Mouse (Mus musculus) heart, embryonic 10.5 days (tissue): ENCODE data around the gene Rtp2. TPM values are rescaled to one million over a fixed set of nuclear protein-coding genes. Genes with fewer than 3 reads are reported as not detected.

ENCODE experiments used
- DNase-seq: peaks from one replicate; pipeline ENCODE4 v3.0.0-alpha.2; 2017; ENCODE audit warnings: low spot score
- H3K27ac ChIP-seq: fragments of 300-500 bp; sonication (generic); 2 replicates; pipeline ENCODE4 v1.5.1; 2016; ENCODE audit warnings: mild to moderate bottlenecking
- H3K27me3 ChIP-seq: fragments of 300-500 bp; sonication (generic); 2 replicates; pipeline ENCODE4 v1.6.1; 2016; ENCODE audit warnings: mild to moderate bottlenecking; ENCODE audit not compliant: poor library complexity, insufficient read depth, severe bottlenecking
- H3K36me3 ChIP-seq: fragments of 300-500 bp; sonication (generic); 2 replicates; pipeline ENCODE4 v1.6.1; 2016; ENCODE audit warnings: mild to moderate bottlenecking, moderate library complexity
- H3K4me1 ChIP-seq: fragments of 300-500 bp; sonication (generic); 2 replicates; pipeline ENCODE4 v1.6.1; 2016; ENCODE audit warnings: mild to moderate bottlenecking
- H3K4me3 ChIP-seq: fragments of 300-500 bp; sonication (generic); 2 replicates; pipeline ENCODE4 v1.5.1; 2016; ENCODE audit warnings: mild to moderate bottlenecking, moderate library complexity
- H3K9me3 ChIP-seq: fragments of 300-500 bp; sonication (generic); 2 replicates; pipeline ENCODE4 v1.6.1; 2016; ENCODE audit warnings: mild to moderate bottlenecking, moderate library complexity
- WGBS: fragments of 180-500 bp; shearing (Covaris S2); methylation state at CpG from one replicate; pipeline ENCODE4 v1.1.7; 2016; 5-methylcytosine and 5-hydroxymethylcytosine counted together
- polyA plus RNA-seq: library from polyadenylated mRNA; unstranded; fragments of >200 nt; fragmentation: Nextera tagmentation; extraction: Ambion mirVana; gene quantifications from 2 replicates; pipeline ENCODE4 v1.2.1, GENCODE M21; 2016

The Rtp2 gene
- polyA plus RNA-seq, 1 experiment from 2014 or later, result not detected

GRCm38 (mm10) chr16:23966066-23966465 lies 33.9 kb upstream of the Rtp2 start:
- Histone ChIP-seq H3K27ac (no peak overlapping the region), H3K4me1 (peaks cover 11% of the 10 kb centered on the region), H3K4me3 (no peak overlapping the region), H3K36me3 (no peaks in the 10 kb centered on the region), H3K9me3 (no peaks in the 10 kb centered on the region), H3K27me3 (no peaks in the 10 kb centered on the region)
- 84% methylated on average over 14 of the region's 14 CpGs for WGBS
- peak; percentile 73 for DNase-seq

GRCm38 (mm10) chr16:23964706-23965367 lies 32.6 kb upstream of the Rtp2 start:
- Histone ChIP-seq H3K27ac (no peak overlapping the region), H3K4me1 (peaks cover 6% of the 10 kb centered on the region; the same call in 1 of the 2 replicates), H3K27me3 (no peaks in the 10 kb centered on the region), H3K4me3 (no peak overlapping the region), H3K9me3 (no peaks in the 10 kb centered on the region), H3K36me3 (no peaks in the 10 kb centered on the region)
- peak; percentile 63 for DNase-seq
- WGBS, result 78% methylated on average over 14 of the region's 14 CpGs

GRCm38 (mm10) chr16:23963896-23964668 lies 31.9 kb upstream of the Rtp2 start:
- Histone ChIP-seq H3K27ac (no peak overlapping the region), H3K9me3 (no peaks in the 10 kb centered on the region), H3K4me1 (0 out of 2 replicates have a peak, but pooled peaks cover 3% of the 10 kb centered on the region), H3K36me3 (no peaks in the 10 kb centered on the region), H3K4me3 (no peak overlapping the region), H3K27me3 (no peaks in the 10 kb centered on the region)
- 74% methylated on average over 22 of the region's 22 CpGs for WGBS
- peak; percentile 54 for DNase-seq

GRCm38 (mm10) chr16:23962401-23962800 lies 30.2 kb upstream of the Rtp2 start:
- H3K27ac ChIP-seq, result no peak overlapping the region
- no peaks in the 10 kb centered on the region for H3K9me3 ChIP-seq
- no peak overlapping the region for H3K4me3 ChIP-seq
- 0 out of 2 replicates have a peak, but pooled peaks cover 3% of the 10 kb centered on the region for H3K4me1 ChIP-seq
- H3K27me3 ChIP-seq, result no peaks in the 10 kb centered on the region
- H3K36me3 ChIP-seq, result no peaks in the 10 kb centered on the region
- WGBS, result 79% methylated on average over 2 of the region's 2 CpGs
- peak; percentile 27 for DNase-seq

- Histone ChIP-seq H3K27ac (no peak overlapping the region), H3K27me3 (no peaks in the 10 kb centered on the region), H3K9me3 (no peaks in the 10 kb centered on the region), H3K4me1 (no peaks in the 10 kb centered on the region), H3K36me3 (no peaks in the 10 kb centered on the region), H3K4me3 (no peak overlapping the region)
- DNase-seq, result peak; percentile 36
Observed at GRCm38 (mm10) chr16:23958938-23959337, 26.7 kb upstream of the Rtp2 start.

GRCm38 (mm10) chr16:23953959-23954260 lies 21.7 kb upstream of the Rtp2 start:
- Histone ChIP-seq H3K4me1 (no peaks in the 10 kb centered on the region; the same call in 1 of the 2 replicates), H3K27ac (no peak overlapping the region), H3K27me3 (no peaks in the 10 kb centered on the region), H3K36me3 (no peaks in the 10 kb centered on the region), H3K4me3 (no peak overlapping the region), H3K9me3 (no peaks in the 10 kb centered on the region)
- WGBS, result 14% methylated on average over 1 of the region's 1 CpGs
- DNase-seq, result no peak

GRCm38 (mm10) chr16:23953189-23953958 lies 21.2 kb upstream of the Rtp2 start:
- H3K36me3 ChIP-seq, result no peaks in the 10 kb centered on the region
- H3K4me1 ChIP-seq, result no peaks in the 10 kb centered on the region; the same call in 1 of the 2 replicates
- no peaks in the 10 kb centered on the region for H3K27me3 ChIP-seq
- 42% methylated on average over 11 of the region's 11 CpGs for WGBS
- no peak overlapping the region for H3K27ac ChIP-seq
- H3K4me3 ChIP-seq, result no peak overlapping the region
- H3K9me3 ChIP-seq, result no peaks in the 10 kb centered on the region
- DNase-seq, result peak; percentile 73

- no peak overlapping the region for H3K27ac ChIP-seq
- peak; percentile 69 for DNase-seq
- 67% methylated on average over 4 of the region's 4 CpGs for WGBS
Observed at GRCm38 (mm10) chr16:23952101-23952727, 20.0 kb upstream of the Rtp2 start.

GRCm38 (mm10) chr16:23947654-23948053 lies 15.5 kb upstream of the Rtp2 start:
- Histone ChIP-seq H3K27me3 (no peaks in the 10 kb centered on the region), H3K9me3 (no peaks in the 10 kb centered on the region), H3K27ac (no peak overlapping the region), H3K4me3 (no peak overlapping the region), H3K36me3 (no peaks in the 10 kb centered on the region), H3K4me1 (no peaks in the 10 kb centered on the region)
- WGBS, result 87% methylated on average over 6 of the region's 6 CpGs
- DNase-seq, result no peak

More at GRCm38 (mm10) chr16:23952101-23952727, 20.0 kb upstream of the Rtp2 start:
- H3K4me1 ChIP-seq, result no peaks in the 10 kb centered on the region; the same call in 1 of the 2 replicates
- no peaks in the 10 kb centered on the region for H3K9me3 ChIP-seq
- no peaks in the 10 kb centered on the region for H3K27me3 ChIP-seq
- H3K36me3 ChIP-seq, result no peaks in the 10 kb centered on the region
- H3K4me3 ChIP-seq, result no peak overlapping the region

GRCm38 (mm10) chr16:23944801-23945200 lies 12.6 kb upstream of the Rtp2 start:
- WGBS, result 73% methylated on average over 3 of the region's 3 CpGs
- Histone ChIP-seq H3K36me3 (no peaks in the 10 kb centered on the region), H3K27me3 (no peaks in the 10 kb centered on the region), H3K27ac (no peak overlapping the region), H3K4me1 (no peaks in the 10 kb centered on the region), H3K9me3 (no peaks in the 10 kb centered on the region), H3K4me3 (no peak overlapping the region)
- DNase-seq, result no peak

GRCm38 (mm10) chr16:23934397-23934796 lies 2.2 kb upstream of the Rtp2 start:
- Histone ChIP-seq H3K27ac (no peak overlapping the region), H3K4me1 (peaks cover 4% of the 10 kb centered on the region; the same call in 1 of the 2 replicates), H3K36me3 (no peaks in the 10 kb centered on the region), H3K9me3 (no peaks in the 10 kb centered on the region), H3K4me3 (no peak overlapping the region), H3K27me3 (no peaks in the 10 kb centered on the region)
- whole genome bisulfite sequencing, result 62% methylated on average over 2 of the region's 2 CpGs
- DNase-seq, result no peak

- Histone ChIP-seq H3K4me1 (peaks cover 4% of the 10 kb centered on the region; the same call in 1 of the 2 replicates), H3K9me3 (no peaks in the 10 kb centered on the region), H3K27me3 (no peaks in the 10 kb centered on the region), H3K4me3 (peak overlapping the region; percentile 29; the same call in 1 of the 2 replicates), H3K36me3 (no peaks in the 10 kb centered on the region), H3K27ac (no peak overlapping the region)
- DNase-seq, result peak; percentile 73
- WGBS, result 39% methylated on average over 18 of the region's 18 CpGs
Observed at GRCm38 (mm10) chr16:23931275-23931674, 919 bp downstream of the Rtp2 start.
